Mouse (Mus musculus) liver, embryonic 11.5 days (tissue): ENCODE data around the gene Larp1. TPM values are rescaled to one million over a fixed set of nuclear protein-coding genes. Genes with fewer than 3 reads are reported as not detected.

Experiments used
- ATAC-seq: fragments of 200-750 bp; cut with Nextera tagmentation; replicated peaks from 2 replicates; pipeline ENCODE4 v1.8.0; 2017; ENCODE audit warnings: moderate number of reproducible peaks, mild to moderate bottlenecking, moderate TSS enrichment, moderate library complexity; ENCODE audit not compliant: low FRiP score
- DNase-seq: peaks from one replicate; pipeline ENCODE4 v3.0.0-alpha.2; 2017; ENCODE audit warnings: low spot score
- H3K27ac ChIP-seq: fragments of 300-500 bp; sonication (generic); 2 replicates; pipeline ENCODE4 v1.5.1; 2014; ENCODE audit warnings: mild to moderate bottlenecking, low read depth, low read length, control low read depth
- H3K27me3 ChIP-seq: fragments of 300-500 bp; sonication (generic); replicated peaks from 2 replicates; pipeline ENCODE4 v1.6.1; 2014; ENCODE audit warnings: low read length, mixed read lengths; ENCODE audit not compliant: control insufficient read depth, insufficient read depth
- H3K36me3 ChIP-seq: fragments of 300-500 bp; sonication (generic); 2 replicates; pipeline ENCODE4 v1.6.1; 2014; ENCODE audit warnings: mild to moderate bottlenecking, low read length, moderate library complexity, mixed read lengths; ENCODE audit not compliant: control insufficient read depth, insufficient read depth
- H3K4me1 ChIP-seq: fragments of 300-500 bp; sonication (generic); replicated peaks from 2 replicates; pipeline ENCODE4 v1.6.1; 2014; ENCODE audit warnings: low read length, mixed read lengths; ENCODE audit not compliant: control insufficient read depth, insufficient read depth
- H3K4me2 ChIP-seq: fragments of 300-500 bp; sonication (generic); 2 replicates; pipeline ENCODE4 v1.6.1; 2014; ENCODE audit warnings: mild to moderate bottlenecking, control low read depth, moderate library complexity
- H3K4me3 ChIP-seq: fragments of 300-500 bp; sonication (generic); 2 replicates; pipeline ENCODE4 v1.5.1; 2014; ENCODE audit warnings: low read depth, low read length, control low read depth
- H3K9ac ChIP-seq: fragments of 300-500 bp; sonication (generic); 2 replicates; pipeline ENCODE4 v1.6.1; 2014; ENCODE audit warnings: low read depth, low read length, control low read depth
- H3K9me3 ChIP-seq: fragments of 300-500 bp; sonication (generic); 2 replicates; pipeline ENCODE4 v1.6.1; 2016; ENCODE audit warnings: low read length, inconsistent platforms, mixed read lengths; ENCODE audit not compliant: control insufficient read depth
- WGBS: fragments of 180-500 bp; shearing (Covaris S2); extraction: QIAGEN DNeasy Blood & Tissue Kit; methylation state at CpG from one replicate; pipeline ENCODE4 v1.1.7; 2014; 5-methylcytosine and 5-hydroxymethylcytosine counted together
- polyA plus RNA-seq: library from polyadenylated mRNA; unstranded; fragments of >200 nt; fragmentation: Nextera tagmentation; extraction: Ambion mirVana; gene quantifications from 2 replicates; pipeline ENCODE4 v1.2.1, GENCODE M21; 2014

Larp1 gene
- polyA plus RNA-seq, 1 experiment from 2014 or later = 43.0 TPM

DNA sequence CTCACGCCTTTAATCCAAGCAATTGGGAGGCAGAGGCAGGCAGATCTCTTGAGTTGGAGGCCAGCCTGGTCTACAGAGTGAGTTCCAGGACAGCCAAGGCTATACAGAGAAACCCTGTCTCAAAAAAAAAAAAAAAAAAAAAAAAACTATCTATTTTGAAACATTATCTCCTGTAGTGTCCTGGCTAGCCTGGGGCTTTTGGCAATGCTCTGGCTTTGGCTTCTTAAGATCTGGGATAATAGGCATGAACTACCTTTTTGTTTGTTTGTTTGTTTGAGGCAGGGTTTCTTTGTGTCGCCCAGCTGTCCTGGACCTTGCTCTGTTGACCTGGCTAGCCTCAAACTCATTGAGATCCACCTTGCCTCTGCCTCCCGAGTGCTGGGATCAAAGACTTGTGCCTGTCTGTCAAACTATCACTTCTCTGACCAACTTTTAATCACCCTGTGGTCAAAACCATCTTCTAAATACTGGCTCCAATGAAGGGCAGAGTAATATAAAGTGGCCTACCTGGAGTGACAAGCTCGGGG lies 92.4 kb downstream of the Larp1 start:
- H3K4me3 ChIP-seq = no peak overlapping the region
- H3K4me2 ChIP-seq = no peak overlapping the region
- peaks cover 18% of the 10 kb centered on the region for H3K27me3 ChIP-seq
- whole genome bisulfite sequencing = 81% methylated on average over 4 of the region's 4 CpGs
- H3K9ac ChIP-seq = no peak overlapping the region
- H3K27ac ChIP-seq = no peak overlapping the region
- no peaks in the 10 kb centered on the region for H3K9me3 ChIP-seq
- no peaks in the 10 kb centered on the region for H3K36me3 ChIP-seq
- no peak for DNase-seq
- peaks cover 10% of the 10 kb centered on the region for H3K4me1 ChIP-seq
- ATAC-seq = no peak

DNA sequence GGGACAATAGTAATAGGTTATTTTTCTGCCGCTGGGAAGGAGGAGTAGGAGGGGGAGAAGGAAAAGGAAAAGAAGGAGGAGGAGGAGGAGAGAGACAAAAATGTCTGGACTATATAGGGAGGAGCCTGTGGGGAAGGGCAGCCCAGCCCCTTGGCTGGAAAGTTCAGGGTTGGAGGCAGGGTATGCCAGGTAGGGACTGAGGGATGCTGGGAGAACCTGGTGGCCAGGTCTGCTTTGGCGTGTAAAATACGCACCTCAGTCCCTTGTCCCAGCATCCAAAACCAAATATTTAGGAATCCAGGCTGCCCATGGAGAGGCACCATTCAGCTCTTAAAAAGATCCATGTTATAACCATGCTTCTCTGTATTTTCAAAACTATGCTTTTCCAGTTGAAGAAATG lies 93.3 kb downstream of the Larp1 start:
- no peak overlapping the region for H3K4me3 ChIP-seq
- peaks cover 10% of the 10 kb centered on the region for H3K4me1 ChIP-seq
- peaks cover 10% of the 10 kb centered on the region for H3K27me3 ChIP-seq
- ATAC-seq (no peak), DNase-seq (no peak)
- no peak overlapping the region for H3K27ac ChIP-seq
- no peak overlapping the region for H3K4me2 ChIP-seq
- WGBS = 80% methylated on average over 3 of the region's 3 CpGs
- H3K36me3 ChIP-seq = no peaks in the 10 kb centered on the region
- no peak overlapping the region for H3K9ac ChIP-seq
- H3K9me3 ChIP-seq = no peaks in the 10 kb centered on the region

DNA sequence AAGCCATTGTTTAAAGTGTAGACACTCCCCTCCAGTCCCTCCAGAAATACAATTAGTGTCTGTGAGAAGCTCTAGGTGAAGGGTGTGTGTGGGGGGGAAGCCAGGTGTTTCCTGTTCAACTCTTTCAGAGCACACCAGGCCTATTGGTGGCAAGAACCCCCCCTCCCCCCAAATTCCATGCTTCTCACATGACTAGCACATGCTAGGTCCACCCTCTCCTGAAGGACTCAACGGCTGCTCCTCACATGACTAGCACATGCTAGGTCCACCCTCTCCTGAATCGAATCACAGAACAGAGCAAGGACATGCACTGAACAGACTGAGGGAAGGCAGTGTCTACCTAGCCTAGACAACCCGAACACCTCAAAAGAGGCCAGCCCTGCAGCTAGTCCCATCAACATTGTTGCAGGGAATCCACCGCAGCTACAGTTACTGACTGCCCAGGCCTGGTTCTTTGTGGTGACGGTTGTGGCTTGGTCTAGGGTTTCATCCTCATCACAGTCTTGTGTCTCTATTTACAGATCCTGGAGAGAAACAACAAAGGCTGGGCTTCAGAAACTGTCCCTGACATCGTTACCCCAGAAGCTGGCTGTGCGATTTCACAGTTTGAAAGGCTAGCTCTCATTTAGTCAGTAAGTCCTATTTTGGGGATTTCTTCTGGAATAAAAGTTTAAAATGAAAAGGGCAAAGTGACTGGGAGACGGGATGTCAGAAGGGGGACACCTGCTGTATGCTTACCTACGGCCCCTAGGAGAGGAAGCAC lies 93.9 kb downstream of the Larp1 start:
- DNase-seq = no peak
- Histone ChIP-seq H3K27me3 (peaks cover 4% of the 10 kb centered on the region; the same call in 1 of the 2 replicates), H3K9ac (peak overlapping the region; percentile 69; the same call in 1 of the 2 replicates), H3K4me2 (peak overlapping the region; percentile 89), H3K4me1 (peaks cover 10% of the 10 kb centered on the region), H3K4me3 (peak overlapping the region; percentile 88; the same call in 1 of the 2 replicates), H3K9me3 (no peaks in the 10 kb centered on the region), H3K36me3 (no peaks in the 10 kb centered on the region), H3K27ac (peak overlapping the region; percentile 60; the same call in 1 of the 2 replicates)
- no peak for ATAC-seq
- WGBS = 83% methylated on average over 9 of the region's 9 CpGs

DNA sequence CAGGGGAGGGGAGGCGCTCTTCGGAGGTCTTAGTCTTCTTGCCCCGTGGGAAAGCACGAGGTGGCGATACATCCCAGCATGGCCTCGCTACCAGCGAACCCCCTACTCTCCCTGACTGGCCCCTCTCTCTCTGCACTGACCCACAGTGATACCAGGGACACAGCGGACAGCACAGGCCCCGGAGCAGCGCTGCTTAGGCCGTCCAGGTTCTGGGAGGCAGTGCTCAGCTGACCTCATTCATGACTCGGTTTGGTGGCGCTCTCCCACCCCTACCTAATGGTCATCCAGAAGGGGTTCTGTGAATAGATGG lies 94.4 kb downstream of the Larp1 start:
- ATAC-seq (peak; percentile 35), DNase-seq (no peak)

DNA sequence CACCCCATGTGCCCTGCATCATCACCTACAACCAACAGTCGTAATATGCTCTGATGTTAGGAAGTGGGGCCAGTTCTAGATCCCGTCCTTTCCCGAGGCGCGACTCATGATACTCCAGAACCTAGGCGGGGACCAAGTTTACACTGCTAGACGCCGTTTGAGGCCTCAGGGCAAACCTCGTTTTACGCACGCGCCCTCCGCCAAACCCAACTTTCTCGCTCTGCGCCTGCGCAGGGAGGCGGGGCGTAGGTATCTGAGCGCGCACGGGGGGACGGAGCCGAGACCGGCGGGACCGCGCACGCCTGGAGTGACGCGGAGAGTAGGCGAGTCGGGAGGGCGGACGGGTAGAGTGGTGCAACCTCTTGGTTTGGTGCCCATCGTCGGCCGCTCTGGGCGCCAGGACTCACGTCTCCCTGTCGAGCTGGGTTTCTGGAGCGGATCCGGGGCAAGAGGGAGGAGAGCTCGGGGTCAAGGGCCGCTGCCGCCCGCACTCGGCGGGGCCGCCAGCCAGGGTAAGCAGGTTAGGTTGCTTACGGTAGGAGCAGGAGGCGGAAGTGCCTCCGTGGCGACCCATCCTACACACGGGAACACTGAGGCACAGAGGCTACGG lies 94.9 kb downstream of the Larp1 start, which contains the start of gene Cnot8:
Cnot8 (plus strand) TSS at position 457 of the 610 bp plus-strand sequence.
- Histone ChIP-seq H3K4me1 (peaks cover 10% of the 10 kb centered on the region), H3K27me3 (no peaks in the 10 kb centered on the region), H3K4me2 (peak within 1 kb of the TSS; percentile 89), H3K36me3 (no peaks in the 10 kb centered on the region), H3K9me3 (no peaks in the 10 kb centered on the region), H3K27ac (peak within 1 kb of the TSS; percentile 82), H3K4me3 (peak within 1 kb of the TSS; percentile 88), H3K9ac (peak within 1 kb of the TSS; percentile 90)
- ATAC-seq (peak; percentile 97), DNase-seq (peak; percentile 100)
- WGBS = under 1% methylated on average over 55 of the region's 55 CpGs

More for the DNA sequence above, 94.4 kb downstream of the Larp1 start:
- no peaks in the 10 kb centered on the region for H3K36me3 ChIP-seq
- H3K27me3 ChIP-seq = no peaks in the 10 kb centered on the region
- peak overlapping the region; percentile 60; the same call in 1 of the 2 replicates for H3K27ac ChIP-seq
- WGBS = 59% methylated on average over 13 of the region's 13 CpGs
- no peaks in the 10 kb centered on the region for H3K9me3 ChIP-seq
- H3K9ac ChIP-seq = peak overlapping the region; percentile 69
- peak overlapping the region; percentile 89 for H3K4me2 ChIP-seq
- peaks cover 10% of the 10 kb centered on the region for H3K4me1 ChIP-seq
- H3K4me3 ChIP-seq = peak overlapping the region; percentile 88

DNA sequence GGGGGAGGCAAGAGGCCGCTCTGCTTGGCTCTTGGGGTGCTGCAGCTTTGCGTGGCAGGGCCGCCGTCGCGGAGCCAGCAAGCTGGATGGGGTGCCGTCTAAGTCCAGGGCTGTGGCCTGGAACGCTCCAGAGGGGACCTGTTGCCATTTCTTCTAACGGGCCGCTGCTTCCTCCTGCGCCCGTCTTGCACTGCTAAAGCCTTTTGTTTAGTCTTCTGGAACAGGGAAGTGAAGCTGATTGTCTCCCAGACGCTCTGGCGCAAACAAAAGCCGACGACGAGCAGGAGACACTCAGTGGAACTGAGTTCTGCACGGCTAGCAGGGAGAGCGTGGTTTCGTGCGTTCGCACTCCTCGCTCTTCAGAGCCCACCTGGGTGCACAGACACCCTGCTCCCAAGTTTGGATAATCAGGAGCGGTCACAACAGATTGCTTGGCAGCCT lies 95.5 kb downstream of the Larp1 start:
- DNase-seq (no peak), ATAC-seq (peak; percentile 19)
- Histone ChIP-seq H3K27ac (peak overlapping the region; percentile 82), H3K4me1 (peaks cover 10% of the 10 kb centered on the region), H3K4me3 (peak overlapping the region; percentile 88), H3K9ac (peak overlapping the region; percentile 90), H3K27me3 (no peaks in the 10 kb centered on the region), H3K9me3 (no peaks in the 10 kb centered on the region), H3K36me3 (peaks cover 4% of the 10 kb centered on the region), H3K4me2 (peak overlapping the region; percentile 89)
- WGBS = 1% methylated on average over 24 of the region's 24 CpGs

DNA sequence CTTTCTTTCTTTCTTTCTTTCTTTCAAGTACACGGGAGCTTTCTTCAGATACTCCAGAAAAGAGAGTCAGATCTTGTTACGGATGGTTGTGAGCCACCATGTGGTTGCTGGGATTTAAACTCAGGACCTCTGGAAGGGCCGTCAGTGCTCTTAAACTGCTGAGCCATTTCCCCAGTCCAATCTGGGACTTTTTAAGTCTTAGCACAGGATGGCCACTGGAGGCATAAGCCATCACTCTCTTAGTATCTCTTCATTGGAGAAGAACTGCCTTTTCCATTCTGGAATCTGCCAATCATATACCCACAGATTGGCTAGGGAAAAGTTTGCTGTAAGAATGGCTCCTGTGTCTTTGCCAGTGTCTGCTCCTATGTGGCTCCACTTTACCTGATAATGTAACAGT lies 98.1 kb downstream of the Larp1 start:
- Histone ChIP-seq H3K27ac (no peak overlapping the region), H3K4me1 (peaks cover 10% of the 10 kb centered on the region), H3K36me3 (peaks cover 27% of the 10 kb centered on the region), H3K4me2 (no peak overlapping the region), H3K4me3 (no peak overlapping the region), H3K9ac (no peak overlapping the region), H3K27me3 (no peaks in the 10 kb centered on the region), H3K9me3 (no peaks in the 10 kb centered on the region)
- 76% methylated on average over 3 of the region's 3 CpGs for WGBS
- no peak for DNase-seq
- ATAC-seq = no peak

DNA sequence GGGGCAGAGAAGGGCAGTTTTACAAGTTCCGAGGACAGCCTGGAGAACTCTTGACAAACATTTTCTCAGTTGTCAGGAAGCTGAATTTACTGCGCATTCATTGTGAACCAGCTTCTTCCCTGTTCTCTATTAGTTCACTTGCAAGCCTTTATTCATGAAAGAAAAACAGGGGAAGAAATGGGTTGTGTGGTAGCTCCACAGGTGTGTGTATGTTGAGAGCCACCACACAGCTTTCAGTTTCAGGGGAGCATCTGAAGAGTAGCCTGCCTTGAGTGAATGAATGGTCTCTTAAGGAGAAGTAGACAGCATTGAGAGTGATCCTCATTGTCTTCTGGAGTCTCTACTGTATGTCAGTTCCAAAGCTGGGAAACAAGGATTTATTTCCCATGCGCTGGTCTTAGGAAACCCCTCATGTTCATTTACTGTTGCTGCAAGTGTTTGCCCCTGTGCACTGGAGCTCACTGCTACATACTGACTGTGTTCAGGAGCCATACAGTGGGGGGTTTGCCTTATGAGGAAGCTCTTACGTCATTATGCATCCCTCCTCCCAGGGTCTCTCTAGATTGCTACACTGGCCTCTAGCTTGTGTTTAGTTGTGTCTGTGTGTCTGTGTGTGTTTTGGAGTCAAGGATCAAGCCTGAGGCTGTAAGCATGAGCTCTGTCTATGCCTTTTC lies 98.9 kb downstream of the Larp1 start:
- no peak overlapping the region for H3K4me2 ChIP-seq
- H3K27me3 ChIP-seq = no peaks in the 10 kb centered on the region
- H3K27ac ChIP-seq = no peak overlapping the region
- DNase-seq (no peak), ATAC-seq (no peak)
- no peak overlapping the region for H3K4me3 ChIP-seq
- H3K4me1 ChIP-seq = peaks cover 10% of the 10 kb centered on the region
- WGBS = 85% methylated on average over 4 of the region's 4 CpGs
- H3K9me3 ChIP-seq = no peaks in the 10 kb centered on the region
- H3K9ac ChIP-seq = no peak overlapping the region
- H3K36me3 ChIP-seq = peaks cover 29% of the 10 kb centered on the region
